Mouse (Mus musculus) liver, adult 2 months (tissue): ENCODE data around the gene Thrb.

Source experiments
- CTCF ChIP-seq: fragments of 200-500 bp; IDR thresholded peaks from 2 replicates; pipeline ENCODE4 v1.5.1; 2011; ENCODE audit warnings: low read depth, low read length, control low read depth
- POLR2A ChIP-seq: fragments of 200-500 bp; IDR thresholded peaks from 2 replicates; pipeline ENCODE4 v1.6.1; 2011; ENCODE audit warnings: low read length, control low read depth; ENCODE audit not compliant: insufficient read depth; ENCODE audit errors: extremely low read depth

GRCm38 (mm10) chr14:17767987-17768386 is 107.9 kb downstream of the Thrb start:
- TF ChIP-seq CTCF (no peak), POLR2A (no peak)
